Mouse (Mus musculus) forebrain, embryonic 14.5 days (tissue): ENCODE data around the gene Cdc26. TPM values are rescaled to one million over a fixed set of nuclear protein-coding genes. Genes with fewer than 3 reads are reported as not detected.

Source experiments
- ATAC-seq: fragments of 200-750 bp; cut with Nextera tagmentation; 2 replicates; pipeline ENCODE4 v1.8.0; 2017; ENCODE audit warnings: mild to moderate bottlenecking, moderate library complexity
- DNase-seq: peaks from one replicate; pipeline ENCODE4 v3.0.0-alpha.2; 2015; ENCODE audit warnings: low spot score
- H3K27ac ChIP-seq: fragments of 300-500 bp; sonication (generic); 2 replicates; pipeline ENCODE4 v1.5.1; 2014; ENCODE audit warnings: low read depth, mild to moderate bottlenecking, control low read depth, low read length, moderate library complexity
- H3K27me3 ChIP-seq: fragments of 300-500 bp; sonication (generic); replicated peaks from 2 replicates; pipeline ENCODE4 v1.6.1; 2014; ENCODE audit warnings: low read length, control low read depth, mixed read lengths; ENCODE audit not compliant: control insufficient read depth, insufficient read depth
- H3K36me3 ChIP-seq: fragments of 300-500 bp; sonication (generic); 2 replicates; pipeline ENCODE4 v1.6.1; 2014; ENCODE audit warnings: low read length, control low read depth; ENCODE audit not compliant: control insufficient read depth, insufficient read depth
- H3K4me1 ChIP-seq: fragments of 300-500 bp; sonication (generic); 2 replicates; pipeline ENCODE4 v1.6.1; 2014; ENCODE audit warnings: antibody characterized with exemption, low read length, control low read depth; ENCODE audit not compliant: control insufficient read depth, insufficient read depth
- H3K4me2 ChIP-seq: fragments of 300-500 bp; sonication (generic); 2 replicates; pipeline ENCODE4 v1.6.1; 2014; ENCODE audit warnings: mild to moderate bottlenecking, control low read depth, low read length
- H3K4me3 ChIP-seq: fragments of 300-500 bp; sonication (generic); 2 replicates; pipeline ENCODE4 v1.5.1; 2014; ENCODE audit warnings: low read depth, low read length, control low read depth
- H3K9ac ChIP-seq: fragments of 300-500 bp; sonication (generic); 2 replicates; pipeline ENCODE4 v1.6.1; 2014; ENCODE audit warnings: mild to moderate bottlenecking, low read length, control low read depth, moderate library complexity
- H3K9me3 ChIP-seq: fragments of 300-500 bp; sonication (generic); replicated peaks from 2 replicates; pipeline ENCODE4 v1.6.1; 2016; ENCODE audit warnings: low read length, control low read depth, mixed read lengths; ENCODE audit not compliant: control insufficient read depth
- WGBS: fragments of 180-500 bp; shearing (Covaris S2); extraction: QIAGEN DNeasy Blood & Tissue Kit; methylation state at CpG from one replicate; pipeline ENCODE4 v1.1.7; 2014; 5-methylcytosine and 5-hydroxymethylcytosine counted together
- polyA plus RNA-seq: library from polyadenylated mRNA; unstranded; fragments of >200 nt; fragmentation: Nextera tagmentation; extraction: Ambion mirVana; gene quantifications from 2 replicates; pipeline ENCODE4 v1.2.1, GENCODE M21; 2014

Gene Cdc26
- polyA plus RNA-seq, 1 experiment from 2014 or later: 140 TPM

DNA sequence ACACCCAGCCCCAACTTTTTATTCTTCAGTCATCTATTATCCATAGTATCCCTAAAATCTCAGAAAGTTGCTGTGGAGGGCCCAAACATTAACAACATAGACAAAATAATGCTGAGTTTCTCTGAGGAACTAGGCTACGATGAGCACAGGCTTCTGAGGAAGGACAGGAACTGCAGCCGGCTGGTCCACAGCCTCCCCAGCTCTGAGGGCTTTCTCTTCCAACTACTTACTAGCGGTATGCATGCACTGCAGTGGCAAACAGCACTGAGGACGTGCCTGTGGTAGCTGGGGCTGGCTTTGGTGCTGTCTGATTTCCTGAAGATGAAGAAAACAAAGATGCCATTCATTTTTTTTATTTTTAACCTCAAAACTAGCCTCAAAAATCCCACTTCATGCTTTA lies 62.6 kb downstream of the Cdc26 start:
- Histone ChIP-seq H3K36me3 (peaks cover 23% of the 10 kb centered on the region), H3K27me3 (no peaks in the 10 kb centered on the region), H3K4me1 (no peaks in the 10 kb centered on the region), H3K9ac (no peak overlapping the region), H3K27ac (no peak overlapping the region), H3K9me3 (no peaks in the 10 kb centered on the region), H3K4me2 (no peak overlapping the region), H3K4me3 (no peak overlapping the region)
- ATAC-seq: no peak
- 85% methylated on average over 4 of the region's 4 CpGs for WGBS
- DNase-seq: no peak

DNA sequence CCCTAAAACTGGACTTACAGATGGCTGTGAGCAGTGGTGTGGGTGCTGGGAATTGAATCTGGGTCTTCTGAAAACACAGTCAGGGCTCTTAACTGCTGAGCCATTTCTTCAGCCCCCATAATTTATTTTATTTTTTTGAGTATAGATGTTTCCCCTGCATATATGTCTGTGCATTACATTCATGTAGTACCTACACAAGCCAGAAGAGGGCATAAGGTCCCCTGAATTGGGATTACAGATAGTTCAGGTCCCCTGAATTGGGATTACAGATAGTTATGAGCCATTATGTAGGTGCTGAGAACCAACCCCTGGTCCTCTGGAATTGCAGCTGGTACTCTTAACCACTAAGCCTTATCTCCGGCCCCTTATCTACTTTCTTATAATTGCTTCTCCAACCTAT lies 64.4 kb downstream of the Cdc26 start:
- DNase-seq (no peak), ATAC-seq (no peak)
- WGBS: 98% methylated on average over 1 of the region's 1 CpGs

DNA sequence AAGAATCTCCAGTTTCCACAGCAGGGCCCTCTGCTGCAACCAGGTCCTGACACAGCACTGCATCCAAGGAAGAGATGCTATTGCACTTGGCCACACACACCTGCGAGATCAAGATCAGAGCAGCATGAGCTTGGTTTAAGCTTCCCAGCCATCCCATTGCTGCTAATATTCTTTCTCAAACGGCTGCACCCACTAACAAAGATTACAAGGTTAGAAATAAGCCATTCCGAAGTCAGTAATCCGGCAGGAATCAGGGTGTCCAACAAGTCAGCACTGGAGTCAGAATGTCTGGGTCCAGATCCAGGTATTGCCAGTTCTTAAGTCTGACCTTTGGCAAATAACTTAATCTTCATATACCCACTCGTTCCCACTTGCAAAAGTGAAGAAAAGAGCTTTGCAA lies 69.9 kb downstream of the Cdc26 start:
- H3K36me3 ChIP-seq: peaks cover 38% of the 10 kb centered on the region
- no peak overlapping the region for H3K4me3 ChIP-seq
- no peak overlapping the region for H3K4me2 ChIP-seq
- DNase-seq: no peak
- no peaks in the 10 kb centered on the region for H3K4me1 ChIP-seq
- H3K27ac ChIP-seq: no peak overlapping the region
- H3K9me3 ChIP-seq: no peaks in the 10 kb centered on the region
- 91% methylated on average over 5 of the region's 5 CpGs for WGBS
- no peaks in the 10 kb centered on the region for H3K27me3 ChIP-seq
- no peak overlapping the region for H3K9ac ChIP-seq
- ATAC-seq: no peak

More for the DNA sequence above, 64.4 kb downstream of the Cdc26 start:
- Histone ChIP-seq H3K27ac (no peak overlapping the region), H3K4me3 (no peak overlapping the region), H3K27me3 (no peaks in the 10 kb centered on the region), H3K4me2 (no peak overlapping the region), H3K9me3 (no peaks in the 10 kb centered on the region), H3K4me1 (no peaks in the 10 kb centered on the region), H3K9ac (no peak overlapping the region), H3K36me3 (peaks cover 31% of the 10 kb centered on the region)

Other genes starting within 250 kb of the Cdc26 start
- gene Zfp37, start 177.6 kb downstream of the Cdc26 start, polyA plus RNA-seq: 17.7 and 20.2 TPM in 2 replicates
- gene Slc31a2, start 146.1 kb downstream of the Cdc26 start, polyA plus RNA-seq: 4.0 and 7.2 TPM in 2 replicates
- gene Fkbp15, start 48.1 kb downstream of the Cdc26 start, polyA plus RNA-seq: 15.7 and 18.6 TPM in 2 replicates
- gene Slc31a1, start 47.9 kb downstream of the Cdc26 start, polyA plus RNA-seq: 43.9 and 44.9 TPM in 2 replicates
- 16.4 and 16.6 TPM in 2 replicates for gene Prpf4, start 155 bp upstream of the Cdc26 start, polyA plus RNA-seq
- gene Rnf183, start 26.6 kb upstream of the Cdc26 start, polyA plus RNA-seq: not detected in 2 replicates
- gene Wdr31, start 62.3 kb upstream of the Cdc26 start, polyA plus RNA-seq: 8.1 and 8.2 TPM in 2 replicates
- gene Bspry, start 71.4 kb upstream of the Cdc26 start, polyA plus RNA-seq: 0.53 and 0.54 TPM in 2 replicates
- gene Hdhd3, start 94.8 kb upstream of the Cdc26 start, polyA plus RNA-seq: 12.8 and 13.8 TPM in 2 replicates
- 73.8 and 80.9 TPM in 2 replicates for gene Alad, start 111.3 kb upstream of the Cdc26 start, polyA plus RNA-seq
- gene Pole3, start 116.4 kb upstream of the Cdc26 start, polyA plus RNA-seq: 78.6 and 80.3 TPM in 2 replicates
- gene 4933430I17Rik, start 116.7 kb upstream of the Cdc26 start, polyA plus RNA-seq: 0.95 and 0.97 TPM in 2 replicates
- 36.7 and 44.8 TPM in 2 replicates for gene Rgs3, start 151.2 kb upstream of the Cdc26 start, polyA plus RNA-seq